Mouse (Mus musculus) heart, postnatal 25 days (tissue): ENCODE results near the gene Gm5447. TPM values are rescaled to one million over a fixed set of nuclear protein-coding genes. Genes with fewer than 3 reads are reported as not detected.

Experiments used
- total RNA-seq, 2 experiments: library from RNA; stranded (reverse); gene quantifications; 2 replicates each; pipeline ENCODE4 v1.2.3; 2021

Gm5447 gene
- total RNA-seq, 2 experiments from 2014 or later = not detected

Other genes starting within 250 kb of the Gm5447 start
- 1 to 10 TPM in 1 of 2 experiments, under 1 TPM in 1; 0.99 to 1.3 TPM for gene Irf4, start 225.0 kb upstream of the Gm5447 start, total RNA-seq
- not detected for gene Hus1b, start 26.4 kb upstream of the Gm5447 start, total RNA-seq
- gene Exoc2, start 111 bp upstream of the Gm5447 start, total RNA-seq = 10 to 100 TPM; 15.6 to 16.1 TPM